Mouse (Mus musculus) small intestine, adult 2 months (tissue): ENCODE data around the gene Tlcd1.

Experiments
- CTCF ChIP-seq: fragments of 200-500 bp; IDR thresholded peaks from 2 replicates; pipeline ENCODE4 v1.5.1; 2012; ENCODE audit warnings: low read depth, mild to moderate bottlenecking, control low read depth, inconsistent platforms, low read length, moderate library complexity, mixed read lengths; ENCODE audit not compliant: insufficient replicate concordance, insufficient read length; ENCODE audit errors: extremely low read depth
- POLR2A ChIP-seq: fragments of 200-500 bp; IDR thresholded peaks from 2 replicates; pipeline ENCODE4 v1.6.1; 2012; ENCODE audit warnings: low read depth, mild to moderate bottlenecking, control low read depth, inconsistent platforms, low read length, moderate library complexity

DNA sequence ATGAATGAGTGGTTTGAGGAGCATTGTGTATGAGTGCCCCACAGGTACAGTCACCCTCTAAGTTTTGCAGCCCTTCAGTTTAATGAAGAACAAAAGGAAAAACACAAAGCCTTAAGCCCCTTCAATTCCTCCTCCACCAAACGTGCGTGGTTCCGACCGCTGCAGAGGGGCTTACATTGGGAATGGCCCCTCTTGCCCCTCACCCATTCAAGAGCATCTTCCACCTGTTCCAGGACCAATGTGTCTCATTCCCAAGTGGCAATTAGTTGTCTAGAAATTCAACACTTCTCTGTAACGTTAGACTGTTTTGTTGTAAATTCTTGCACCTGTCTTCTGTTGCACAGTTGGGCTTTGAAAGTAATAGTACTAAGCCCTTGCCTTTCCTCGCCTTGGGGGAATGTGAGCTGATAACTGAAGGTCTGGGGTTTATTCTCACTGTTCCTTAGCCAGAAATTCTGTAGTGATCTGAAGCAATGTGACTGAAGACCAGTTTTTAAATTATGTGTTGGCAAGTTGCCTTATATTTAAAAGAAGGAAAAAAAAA is 20.3 kb upstream of the Tlcd1 start:
- TF ChIP-seq POLR2A (no peak), CTCF (no peak)
